In genomic region chr5:64029622-64030145, GRCm38 (mm10) we compare ENCODE assay signal across 9 mouse cellular contexts.
DNase-seq lines count a peak whose midpoint lies in the region.
"Had no signal": no experiment of that assay in that cellular context is flagged by ENCODE, and none has a peak within 500 bp of the region (broad histone marks: within the 10 kb centered on the region; RNA-seq: fewer than 3 reads in every experiment).

No protein-coding gene starts in this region.

- peak; percentile 30 for DNase-seq in cerebellum, adult 9-10 months
- no peak for DNase-seq in cerebellum, postnatal 25 days
- peak; percentile 19 for DNase-seq in thymus, postnatal 25 days
- DNase-seq in thymus, adult 18-20 months = no peak
- DNase-seq in lung, postnatal 10 days = peak; percentile 29
- DNase-seq in thymus, postnatal 4 days = peak; percentile 38
- DNase-seq in cerebellum, adult 11-12 months = no peak
- no peak for DNase-seq in cerebellum, adult 11 months
- DNase-seq: kidney, adult 2 months had no signal

Comparison
In these comparisons a context has a peak if more than half of its experiments do, and no peak if none do; other contexts are left out.
1. DNase-seq: peak in cerebellum, adult 9-10 months (single experiment), thymus, postnatal 25 days (single experiment), lung, postnatal 10 days (single experiment) and thymus, postnatal 4 days (single experiment); none in cerebellum, postnatal 25 days (0 of 2), thymus, adult 18-20 months (0 of 2), cerebellum, adult 11-12 months (single experiment) and cerebellum, adult 11 months (single experiment).